Mouse (Mus musculus): ENCODE measurements around the gene N4bp3. TPM values are rescaled to one million over a fixed set of nuclear protein-coding genes. Genes with fewer than 3 reads are reported as not detected.

Gene N4bp3
- total RNA-seq, 2 experiments from 2014 or later = 9.1 to 11.0 TPM

DNA sequence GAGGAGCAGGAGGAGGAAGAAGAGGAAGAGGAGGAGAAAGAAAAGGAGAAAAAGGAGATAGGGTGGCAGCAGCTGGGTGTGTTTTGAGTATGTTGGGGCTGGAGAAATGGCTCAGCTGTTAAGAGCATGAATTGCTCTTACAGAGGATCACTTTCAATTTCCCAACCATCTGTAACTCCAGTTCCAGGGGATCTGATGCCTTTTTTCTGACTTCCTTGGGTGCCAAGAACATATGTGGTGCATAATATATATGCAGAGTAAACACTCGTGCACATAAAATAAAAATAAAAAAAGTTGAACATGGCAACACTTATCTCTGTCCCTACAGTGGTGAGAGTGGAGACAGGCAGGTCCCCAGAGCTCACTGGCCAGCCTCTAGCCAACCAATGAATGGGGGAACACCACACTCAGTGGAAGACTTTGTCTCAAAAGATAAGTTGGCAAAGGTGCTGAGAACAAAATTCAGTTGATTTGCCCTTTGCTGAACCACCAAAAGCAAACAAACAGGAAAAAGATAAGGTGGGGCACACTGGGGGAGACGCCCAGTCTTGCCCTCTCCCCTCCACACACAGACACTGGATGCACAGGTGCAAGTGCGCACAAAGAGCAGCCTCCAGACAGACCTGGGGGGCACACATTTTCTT, 41.3 kb downstream of the N4bp3 start:
- intact Hi-C loops (cut with DNase I) = no loop called here
- DNase-seq (ENCODE audit: low spot score in 2 of 2) = no peak

DNA sequence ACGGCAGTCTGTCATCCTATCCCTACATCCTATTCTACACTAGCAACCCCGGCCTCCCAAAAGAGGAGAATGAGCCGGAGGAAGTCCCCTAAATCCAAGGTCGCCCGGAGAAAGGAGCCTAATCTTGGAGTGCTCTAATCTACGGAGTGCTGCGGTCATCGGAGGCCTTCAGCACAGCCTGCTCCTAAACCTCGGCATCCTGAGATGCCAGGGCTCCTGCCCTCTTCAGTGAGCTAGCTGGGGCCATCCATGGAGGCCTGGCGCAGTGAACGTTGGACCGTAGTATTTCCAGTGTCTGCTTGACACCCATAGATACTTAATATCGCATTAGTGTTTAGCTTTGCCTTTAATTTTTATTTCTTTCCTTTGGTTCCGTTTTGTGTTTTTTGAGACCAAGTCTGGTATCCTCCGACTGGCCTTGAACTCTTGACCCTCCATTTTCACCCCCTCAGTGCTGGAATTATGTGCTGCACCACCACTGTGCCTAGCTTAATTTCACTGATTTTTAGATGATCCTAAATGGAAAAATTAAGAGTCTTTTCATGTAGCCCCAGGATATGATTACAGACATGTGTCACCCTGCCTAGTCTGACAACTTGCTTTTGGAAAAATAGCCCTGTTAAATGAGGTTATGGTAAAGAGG, 43.4 kb downstream of the N4bp3 start:
- no peak for DNase-seq (ENCODE audit: low spot score in 2 of 2)
- intact Hi-C loops (cut with DNase I) = no loop called here

DNA sequence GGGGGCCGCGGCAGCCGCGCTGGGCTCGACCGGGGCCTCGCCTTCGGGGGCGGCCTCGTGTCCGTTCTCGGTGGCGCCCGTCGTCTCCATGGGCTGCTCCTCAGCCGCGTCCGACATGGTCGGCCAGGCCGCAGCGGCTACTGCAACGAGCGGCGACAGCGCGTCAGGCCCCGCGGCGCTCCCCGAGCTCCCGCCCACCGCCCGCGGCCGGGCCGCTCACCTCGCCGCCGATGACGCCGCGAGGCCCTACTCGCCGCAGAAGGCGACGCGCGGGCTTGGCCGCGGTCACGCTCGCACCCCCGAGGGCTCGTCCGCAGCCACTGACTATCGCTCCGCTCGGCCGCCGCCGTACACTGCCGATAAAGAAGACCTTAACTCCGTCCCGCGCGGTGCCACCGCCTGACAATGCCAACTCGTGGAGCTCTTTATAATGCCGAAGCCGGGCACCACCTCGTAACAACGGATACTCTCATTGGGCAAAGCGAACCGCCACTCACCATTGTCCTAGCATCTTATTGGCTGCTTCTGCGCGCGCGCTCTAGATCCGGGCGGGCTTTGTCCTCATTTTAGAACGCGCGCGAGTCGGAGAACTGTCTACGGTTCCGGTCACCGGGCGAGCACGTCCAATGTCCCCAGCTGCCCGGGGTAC, 44.1 kb downstream of the N4bp3 start, which contains the start of gene Hnrnpab:
TSS of gene Hnrnpab (minus strand) at position 401 of the 649 bp plus-strand sequence.
- intact Hi-C loops (cut with DNase I) = no loop called here
- DNase-seq (ENCODE audit: low spot score in 2 of 2) = peak; percentile 99

DNA sequence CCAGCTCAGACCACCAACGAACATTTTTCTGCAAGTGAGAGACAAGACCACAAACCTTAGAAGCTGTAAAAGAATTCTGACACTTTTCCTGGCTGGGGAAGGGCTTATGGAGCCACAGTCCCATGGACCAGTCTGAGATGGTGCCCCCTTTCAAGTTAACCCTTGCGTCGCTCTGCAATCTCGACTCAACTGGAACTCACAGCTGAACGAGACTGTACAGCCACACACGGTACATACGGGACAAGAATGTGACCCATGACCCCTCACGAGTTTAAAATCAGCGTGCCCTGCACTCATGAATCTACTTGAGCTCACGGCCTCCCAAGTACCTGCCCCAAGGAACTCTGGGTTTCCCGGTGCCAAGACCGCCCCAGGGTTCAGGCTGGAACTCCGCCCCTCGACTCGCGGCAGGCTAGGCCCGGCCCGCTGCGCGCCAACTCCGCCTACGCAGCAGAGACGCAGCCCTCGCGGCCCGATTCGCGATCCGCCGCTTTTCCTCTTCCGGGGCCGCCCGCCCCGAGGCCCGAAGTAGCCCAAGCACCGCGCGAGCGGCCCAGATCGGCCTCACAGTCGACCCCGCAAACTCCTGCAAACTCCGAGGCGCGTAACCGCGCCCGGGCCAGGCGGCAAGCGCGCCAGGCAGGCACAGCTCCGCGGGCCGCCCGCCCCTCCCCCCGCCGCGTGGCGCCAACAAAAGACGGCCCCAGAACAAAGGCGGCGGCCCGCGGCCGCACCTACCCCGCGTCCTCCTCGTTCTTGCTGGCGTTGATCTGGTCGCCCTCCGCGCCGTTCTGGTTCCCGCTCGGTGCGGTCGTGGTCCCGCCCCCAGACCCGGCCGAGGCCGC, 44.8 kb downstream of the N4bp3 start:
- intact Hi-C loops (cut with DNase I) = no loop called here

DNA sequence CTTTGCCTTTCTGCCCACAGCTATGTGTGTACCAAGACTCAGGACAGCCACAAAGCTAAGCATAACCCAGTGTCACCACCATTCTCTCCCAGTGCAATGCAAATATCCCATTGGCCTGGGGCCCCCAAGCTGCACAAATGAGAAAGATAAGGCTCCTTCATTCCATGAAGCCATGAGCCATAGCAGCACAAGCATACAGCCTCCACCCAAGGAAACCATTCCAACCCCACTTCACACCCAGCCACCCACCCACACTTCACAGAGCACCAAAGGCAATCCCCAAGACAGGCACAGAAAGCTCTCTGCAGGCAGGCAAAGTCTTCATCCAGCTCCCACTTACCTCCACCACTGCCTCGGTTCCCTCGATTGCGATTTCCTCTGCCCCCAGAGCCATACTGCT, 48.4 kb downstream of the N4bp3 start:
- DNase-seq (ENCODE audit: low spot score in 2 of 2) = no peak

More for the DNA sequence above, 44.8 kb downstream of the N4bp3 start:
- peak; percentile 64 to 77 for DNase-seq (ENCODE audit: low spot score in 2 of 2)

DNA sequence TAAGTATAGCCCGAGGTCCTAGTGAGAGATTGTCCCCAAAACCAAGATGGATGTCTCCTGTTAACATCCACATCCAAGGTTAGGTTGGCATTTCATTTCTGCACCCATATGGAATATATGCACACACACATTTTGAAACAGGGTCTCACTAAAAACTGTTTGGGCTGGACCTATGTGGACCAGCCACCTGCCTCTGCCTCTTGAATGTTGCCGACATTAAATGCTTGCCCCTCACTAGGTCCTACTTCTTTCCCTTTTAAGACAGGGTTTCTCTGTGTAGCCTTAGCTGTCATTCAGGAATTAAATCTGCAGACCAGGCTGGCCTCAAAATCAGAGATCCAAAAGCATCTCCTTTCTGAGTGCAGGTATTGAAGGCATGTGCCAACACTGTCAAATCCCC, 53.1 kb downstream of the N4bp3 start:
- intact Hi-C loops (cut with DNase I) = no loop called here
- no peak for DNase-seq (ENCODE audit: low spot score in 2 of 2)

More for the DNA sequence above, 48.4 kb downstream of the N4bp3 start:
- intact Hi-C loops (cut with DNase I) = no loop called here

DNA sequence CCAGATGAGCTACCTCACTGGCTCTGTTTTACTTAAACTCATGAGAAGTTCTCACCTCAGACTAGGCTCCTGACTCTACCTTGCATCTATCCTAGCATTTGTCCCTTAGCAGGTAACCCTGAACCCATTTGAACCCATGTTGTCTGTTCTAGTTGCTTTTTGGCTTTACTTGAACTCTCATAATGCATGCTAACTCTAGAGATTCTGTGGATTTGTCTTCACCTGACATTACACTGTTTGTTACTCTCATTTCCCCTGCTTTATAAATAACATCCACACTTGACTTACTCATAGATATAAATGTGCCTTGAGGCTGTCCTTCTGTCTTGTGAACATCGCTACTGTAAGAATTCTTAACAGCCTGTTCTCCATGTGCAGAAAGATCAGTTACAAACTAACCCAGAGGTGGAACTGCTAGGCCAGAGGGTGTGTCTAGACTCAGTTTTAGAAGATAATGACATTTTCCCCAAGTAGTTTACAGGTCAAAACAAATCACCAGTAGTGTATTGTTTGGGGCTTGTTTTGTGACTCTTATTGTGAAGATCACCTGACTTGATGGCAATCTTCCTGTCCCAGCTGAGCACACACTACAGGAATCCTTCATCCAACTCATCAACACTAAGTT, 55.1 kb downstream of the N4bp3 start:
- intact Hi-C loops (cut with DNase I) = no loop called here
- no peak for DNase-seq (ENCODE audit: low spot score in 2 of 2)

DNA sequence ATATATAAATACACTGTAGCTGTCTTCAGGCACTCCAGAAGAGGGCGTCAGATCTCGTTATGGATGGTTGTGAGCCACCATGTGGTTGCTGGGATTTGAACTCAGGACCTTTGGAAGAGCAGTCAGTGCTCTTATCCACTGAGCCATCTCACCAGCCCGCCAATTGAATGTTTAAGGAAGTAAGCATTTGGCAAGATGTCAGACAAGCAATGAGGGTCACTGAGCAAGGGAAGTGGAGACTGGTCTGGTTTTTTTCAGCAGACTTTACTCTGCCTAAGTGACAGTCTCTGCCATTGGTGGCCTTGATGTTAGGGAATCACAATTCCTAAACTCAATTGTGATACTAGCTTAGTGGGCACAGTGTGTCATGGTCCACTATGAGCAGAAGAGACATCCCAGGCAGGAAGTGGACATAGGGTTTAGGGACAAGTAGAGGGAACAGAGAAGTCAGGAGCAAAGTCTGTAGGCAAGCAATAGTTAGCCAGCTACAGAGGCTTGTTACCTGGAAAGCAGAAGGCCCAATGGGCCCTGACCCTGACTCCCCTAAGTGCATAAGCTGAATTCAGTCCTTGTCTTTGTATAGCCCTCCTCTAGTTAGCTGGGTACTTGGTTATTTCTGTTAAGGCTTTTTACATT, 55.8 kb downstream of the N4bp3 start:
- intact Hi-C loops (cut with DNase I) = no loop called here
- DNase-seq (ENCODE audit: low spot score in 2 of 2) = no peak

DNA sequence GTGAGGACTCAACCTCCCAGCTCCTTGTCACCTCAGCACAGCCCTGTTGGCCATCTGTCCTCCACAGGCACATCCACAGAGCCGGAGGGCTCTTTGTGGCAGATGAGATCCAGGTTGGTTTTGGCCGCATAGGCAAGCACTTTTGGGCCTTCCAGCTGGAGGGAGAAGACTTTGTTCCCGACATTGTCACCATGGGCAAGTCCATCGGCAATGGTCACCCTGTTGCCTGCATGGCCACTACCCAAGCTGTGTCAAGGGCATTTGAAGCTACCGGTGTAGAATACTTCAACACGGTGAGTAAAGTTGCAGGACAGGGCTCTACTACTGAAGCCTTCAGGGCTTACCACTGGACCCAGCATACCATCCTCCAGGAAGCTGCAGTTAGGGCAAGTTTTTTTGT, 56.8 kb downstream of the N4bp3 start:
- intact Hi-C loops (cut with DNase I) = no loop called here
- DNase-seq (ENCODE audit: low spot score in 2 of 2) = no peak

DNA sequence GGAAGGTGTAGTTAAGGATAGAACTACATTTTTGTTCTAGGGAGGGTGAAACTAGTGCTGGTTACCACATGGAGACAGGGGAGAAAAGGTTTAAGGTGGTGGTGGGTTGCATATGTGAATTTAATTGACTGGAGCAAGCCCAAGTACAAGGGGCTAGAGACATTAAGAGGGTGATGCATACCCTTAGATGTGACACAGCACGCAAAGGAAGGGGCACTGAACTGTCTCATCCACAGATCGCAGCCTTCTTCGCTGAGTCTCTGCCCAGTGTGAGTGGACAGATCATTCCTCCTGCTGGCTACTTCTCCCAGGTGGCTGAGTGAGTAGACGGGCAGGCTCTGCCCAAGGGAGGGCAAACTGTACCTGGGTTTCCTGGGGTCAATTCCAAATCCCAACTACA, 57.3 kb downstream of the N4bp3 start:
- DNase-seq (ENCODE audit: low spot score in 2 of 2) = no peak
- intact Hi-C loops (cut with DNase I) = no loop called here

Other genes with a start within 250 kb of the N4bp3 start
- gene Phykpl, start 66.1 kb downstream of the N4bp3 start, total RNA-seq (2021) = 1 to 10 TPM; 5.8 to 6.4 TPM
- 100 to 1,000 TPM; 131 to 144 TPM for gene Hnrnpab, start 44.0 kb downstream of the N4bp3 start, total RNA-seq (2021)
- gene Nhp2, start 31.1 kb downstream of the N4bp3 start, total RNA-seq (2021) = 10 to 100 TPM; 46.5 to 49.4 TPM
- gene Rmnd5b, start 14.9 kb downstream of the N4bp3 start, total RNA-seq (2021) = 10 to 100 TPM; 52.3 to 54.6 TPM
- 1 to 10 TPM in 1 of 2 experiments, under 1 TPM in 1; 0.91 to 1.1 TPM for gene D930048N14Rik, start 112 bp upstream of the N4bp3 start, total RNA-seq (2021)
- gene 0610009B22Rik, start 38.0 kb upstream of the N4bp3 start, total RNA-seq (2021) = 10 to 100 TPM; 31.3 to 31.6 TPM
- gene Sec24a, start 112.8 kb upstream of the N4bp3 start, total RNA-seq (2021) = 10 to 100 TPM; 20.9 to 24.4 TPM
- gene Sar1b, start 112.8 kb upstream of the N4bp3 start, total RNA-seq (2021) = 10 to 100 TPM; 73.8 to 74.4 TPM
- gene Jade2, start 206.8 kb upstream of the N4bp3 start, total RNA-seq (2021) = 10 to 100 TPM; 12.3 to 13.4 TPM